Mouse (Mus musculus) embryo, embryonic 11.5 days (tissue): ENCODE results near the gene Drg2.
"Not testable (repeated sequence)": the region's sequence is repeated elsewhere in the genome, so short reads cannot be mapped to it uniquely, and the experiment has no call there.

ENCODE experiments used
- DNase-seq: peaks from one replicate; pipeline ENCODE4 v3.0.0-alpha.2; 2012; ENCODE audit warnings: low read depth, low spot score

The Drg2 gene

GRCm38 (mm10) chr11:60454080-60454744, at the start of gene Drg2:
Gene Drg2, plus strand, starts transcription at chr11:60454591.
- DNase-seq = peak; percentile 82

DNA sequence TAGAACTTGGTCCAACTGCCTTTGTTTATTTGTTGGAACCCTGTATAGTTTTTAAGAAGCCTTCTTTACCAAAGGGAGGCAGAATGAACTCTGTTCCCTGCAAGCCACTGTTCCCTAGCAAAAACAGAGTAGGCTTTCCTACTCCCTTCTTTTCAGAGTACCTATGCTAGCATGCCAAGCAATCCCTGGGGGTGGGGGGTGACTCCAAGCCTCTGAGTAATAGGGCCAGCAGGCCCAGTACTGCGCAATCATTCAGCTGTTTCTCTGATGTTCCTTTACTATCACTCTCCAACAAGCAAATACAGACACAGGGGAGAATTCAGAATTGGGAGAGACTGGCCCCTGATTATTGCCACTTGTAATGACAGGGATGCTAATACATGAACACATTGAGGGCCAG, 47.8 kb upstream of the Drg2 start:
- no peak for DNase-seq

DNA sequence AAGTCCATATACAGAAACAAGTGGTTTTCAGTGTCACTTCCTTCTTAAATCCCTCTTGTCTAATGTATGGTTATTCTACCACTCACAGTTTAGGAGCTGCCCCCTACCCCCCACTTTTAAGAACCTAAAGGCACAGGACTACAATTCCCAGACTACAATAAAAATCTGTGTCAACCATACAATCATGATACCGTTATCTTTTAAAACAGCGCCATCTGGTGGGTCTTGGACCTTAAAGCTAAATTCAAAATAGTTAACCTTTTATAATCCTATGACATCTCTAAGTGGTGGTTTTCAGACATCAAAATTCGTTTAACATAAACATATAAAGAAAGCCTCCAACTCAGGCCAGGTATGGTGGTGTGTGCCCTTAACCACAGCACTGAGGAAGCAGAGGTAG, 42.2 kb upstream of the Drg2 start:
- DNase-seq = peak; percentile 64

DNA sequence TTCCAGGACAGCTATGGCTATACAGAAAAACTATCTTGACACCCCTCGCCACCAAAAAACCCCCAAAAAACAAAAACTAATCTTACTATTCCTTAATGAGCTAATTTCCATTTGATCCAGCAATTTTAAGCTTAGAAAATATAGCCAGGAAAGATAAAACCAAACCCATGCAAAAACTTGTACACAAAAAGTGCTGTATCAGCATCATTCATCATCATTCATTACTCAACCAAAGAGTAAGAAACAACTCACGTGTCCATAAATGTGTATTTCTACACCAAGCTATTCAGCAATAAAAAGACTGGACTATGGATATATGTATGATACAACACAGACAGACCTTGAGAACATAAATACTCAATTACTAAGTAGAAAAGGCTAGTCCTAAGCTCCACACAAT, 41.5 kb upstream of the Drg2 start:
- no peak for DNase-seq

GRCm38 (mm10) chr11:60416590-60416962, 37.8 kb upstream of the Drg2 start:
- DNase-seq = no peak

DNA sequence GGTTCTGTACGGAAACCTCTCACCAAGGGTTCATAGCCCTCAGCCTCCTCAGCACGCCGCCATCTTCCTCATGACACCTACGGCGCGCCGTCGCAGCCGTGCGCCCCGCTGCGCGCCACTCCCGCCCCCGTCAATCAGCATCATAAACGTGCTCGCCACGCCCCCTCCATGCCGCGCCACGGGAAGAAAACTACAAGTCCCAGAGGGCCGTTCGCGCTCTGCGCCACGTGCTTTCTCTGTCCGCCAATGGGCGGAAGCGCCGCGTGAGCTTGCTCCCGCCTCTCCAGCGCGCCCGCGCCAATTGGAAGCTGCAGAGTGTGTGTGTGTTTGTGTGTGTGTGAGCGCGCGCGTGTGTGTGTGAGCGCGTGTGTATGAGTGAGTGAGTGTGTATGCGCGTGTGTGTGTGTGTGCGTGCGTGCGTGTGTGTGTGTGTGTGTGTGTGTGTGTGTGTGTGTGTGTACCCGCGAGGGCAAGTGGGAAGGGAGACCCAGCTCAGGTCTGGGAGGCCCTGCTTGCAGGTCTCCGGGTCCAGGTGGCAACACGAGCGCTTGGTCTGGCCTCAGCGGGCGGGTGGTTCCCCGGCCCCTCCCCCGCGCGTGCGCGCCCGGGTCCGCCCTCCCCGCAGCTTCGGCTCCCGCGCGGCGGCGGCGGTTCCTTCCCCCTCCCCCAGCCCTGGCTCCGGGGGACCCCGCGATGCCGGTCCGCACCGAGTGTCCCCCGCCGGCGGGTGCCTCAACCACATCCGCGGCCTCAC, 37.3 kb upstream of the Drg2 start, which contains the start of gene Gid4:
Gid4 (plus strand) TSS at position 183 of the 754 bp plus-strand sequence.
- DNase-seq = peak; percentile 100

GRCm38 (mm10) chr11:60417717-60418472, 36.5 kb upstream of the Drg2 start, which contains the start of gene Atpaf2:
Gene Atpaf2, minus strand, starts transcription at chr11:60418457.
- peak; percentile 14 for DNase-seq

DNA sequence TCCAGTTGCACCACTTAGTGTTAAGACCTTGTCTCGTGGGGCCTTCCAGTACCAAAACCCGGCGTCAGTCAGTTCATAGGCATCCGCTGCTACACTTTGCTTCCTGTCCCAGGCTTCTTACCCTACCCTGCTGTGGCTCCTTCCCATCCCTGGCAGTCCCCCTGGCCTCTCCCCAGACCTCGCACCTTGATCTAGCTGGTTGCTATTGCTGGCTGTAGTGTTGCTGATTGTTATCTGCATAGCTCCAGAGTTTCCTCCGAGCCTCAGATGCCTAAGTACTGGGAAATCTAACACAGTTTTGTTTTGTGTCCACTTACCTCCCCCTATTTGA, 36.0 kb upstream of the Drg2 start:
- DNase-seq = no peak

DNA sequence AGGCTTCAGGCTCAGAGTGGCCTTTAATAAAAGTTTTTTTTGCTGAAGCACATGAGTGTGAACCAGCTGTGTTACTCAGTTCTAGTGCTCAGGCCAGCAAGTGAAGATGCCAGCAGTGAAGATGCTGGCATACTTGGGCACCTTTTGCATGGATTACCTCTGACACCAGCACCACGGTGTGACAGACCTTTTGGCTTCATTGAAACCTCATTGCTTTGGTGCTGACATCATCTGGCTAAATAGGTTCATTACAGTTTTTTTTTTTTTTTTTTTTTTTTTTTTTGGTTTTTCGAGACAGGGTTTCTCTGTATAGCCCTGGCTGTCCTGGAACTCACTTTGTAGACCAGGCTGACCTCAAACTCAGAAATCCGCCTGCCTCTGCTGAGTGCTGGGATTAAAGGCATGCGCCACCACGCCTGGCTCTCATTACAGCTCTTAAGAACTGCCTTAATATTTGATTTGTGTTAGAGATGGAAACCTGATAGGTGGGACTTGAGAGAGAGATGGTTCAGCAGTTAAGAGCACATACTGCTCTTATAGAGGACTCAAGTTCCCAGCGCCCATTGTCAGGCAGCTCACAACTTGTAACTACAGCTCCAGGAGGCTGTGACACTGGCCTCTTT, 32.2 kb upstream of the Drg2 start:
- no peak for DNase-seq

- DNase-seq = no peak
Observed at GRCm38 (mm10) chr11:60423006-60423405, 31.4 kb upstream of the Drg2 start.

DNA sequence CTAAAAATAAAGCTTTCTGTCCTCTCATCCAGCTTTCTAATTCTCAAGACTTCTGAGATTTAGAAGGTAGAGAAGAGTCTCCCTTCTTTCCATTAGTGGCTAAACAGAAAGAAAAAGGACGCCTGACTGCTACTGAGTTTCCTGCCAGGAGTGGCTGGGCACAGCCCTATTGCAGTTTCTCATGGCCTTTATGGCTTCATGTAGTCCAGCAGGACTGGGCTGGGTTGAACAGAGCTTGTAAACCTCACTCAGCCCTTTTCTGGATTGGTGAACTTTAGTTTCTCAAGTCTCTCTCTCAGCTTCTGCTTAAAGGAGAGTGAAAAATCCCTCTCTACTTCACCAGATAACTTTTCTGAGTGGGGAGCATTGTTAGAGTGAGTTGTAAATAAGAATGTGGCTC, 28.0 kb upstream of the Drg2 start:
- DNase-seq = no peak

GRCm38 (mm10) chr11:60427628-60428027, 26.8 kb upstream of the Drg2 start:
- DNase-seq = no peak

GRCm38 (mm10) chr11:60433501-60433900, 20.9 kb upstream of the Drg2 start:
- DNase-seq = no peak

- no peak for DNase-seq
Observed at GRCm38 (mm10) chr11:60435133-60435532, 19.3 kb upstream of the Drg2 start.

DNA sequence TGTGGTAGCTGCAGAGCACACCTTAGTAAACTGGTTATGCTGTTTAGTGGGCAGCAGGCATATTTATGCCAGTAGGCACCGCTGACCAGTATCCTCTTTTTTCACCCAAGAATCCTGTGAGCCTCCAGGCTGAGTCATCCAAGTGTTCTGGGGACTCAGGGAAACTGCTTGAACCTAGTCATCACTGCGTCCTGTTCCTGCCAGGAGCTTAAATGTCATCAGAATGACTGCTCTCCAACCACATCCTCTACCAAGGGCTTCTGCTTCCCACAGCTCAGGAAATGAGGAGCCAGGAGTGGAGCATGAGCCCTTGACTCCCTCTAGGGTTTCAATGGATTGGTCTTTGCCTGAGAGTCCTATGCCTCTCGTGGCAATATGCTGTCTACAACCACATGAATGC, 17.8 kb upstream of the Drg2 start:
- no peak for DNase-seq

GRCm38 (mm10) chr11:60439621-60440020, 14.8 kb upstream of the Drg2 start:
- not testable (repeated sequence) for DNase-seq

- no peak for DNase-seq
Observed at GRCm38 (mm10) chr11:60440176-60440575, 14.2 kb upstream of the Drg2 start.

- DNase-seq = no peak
Observed at GRCm38 (mm10) chr11:60442896-60443295, 11.5 kb upstream of the Drg2 start.

- DNase-seq = no peak
Observed at GRCm38 (mm10) chr11:60444007-60444406, 10.4 kb upstream of the Drg2 start.

DNA sequence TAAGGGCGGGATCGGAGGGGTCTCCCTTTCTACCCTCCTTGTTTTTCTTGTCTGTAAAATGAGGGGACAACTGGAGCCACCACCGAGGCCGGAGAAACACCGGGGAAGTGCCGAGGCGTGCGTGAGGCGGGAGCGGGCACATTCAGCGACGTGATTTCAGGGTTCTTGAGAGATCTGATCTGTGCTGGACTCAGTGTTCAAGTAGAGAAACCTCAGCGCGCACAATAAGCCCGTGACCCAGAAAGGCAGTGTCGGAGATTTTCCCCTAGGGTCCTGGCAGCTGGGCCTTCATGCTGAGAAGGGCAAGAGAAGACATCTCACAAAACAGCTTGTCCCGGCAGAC, 325 bp downstream of the Drg2 start:
- DNase-seq = no peak

- no peak for DNase-seq
Observed at GRCm38 (mm10) chr11:60457973-60458372, 3.6 kb downstream of the Drg2 start.

DNA sequence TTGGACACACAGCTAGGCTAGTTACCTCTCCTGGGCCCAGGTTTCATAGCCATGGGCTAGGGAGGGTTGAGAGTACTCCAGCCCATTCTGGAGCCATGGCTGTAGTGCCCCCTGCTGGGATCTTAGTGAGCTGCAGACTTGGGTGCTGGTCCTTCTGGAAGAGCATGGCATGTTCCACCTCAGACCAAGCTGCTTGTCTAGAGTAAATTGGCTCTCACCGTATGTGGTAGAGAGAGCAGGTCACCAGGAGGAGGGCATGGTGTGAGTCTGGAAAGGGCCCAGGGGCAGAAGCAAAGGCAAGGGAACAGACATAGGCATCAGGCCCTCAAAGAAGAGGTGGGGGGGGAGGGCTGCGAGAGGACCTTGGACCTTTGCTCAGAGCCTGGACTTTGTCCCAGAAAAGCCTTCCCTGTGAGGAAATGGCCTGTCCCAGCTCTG, 11.6 kb downstream of the Drg2 start:
- peak; percentile 20 for DNase-seq
